ENCODE assay signal across 9 mouse cellular contexts in the genomic region with DNA sequence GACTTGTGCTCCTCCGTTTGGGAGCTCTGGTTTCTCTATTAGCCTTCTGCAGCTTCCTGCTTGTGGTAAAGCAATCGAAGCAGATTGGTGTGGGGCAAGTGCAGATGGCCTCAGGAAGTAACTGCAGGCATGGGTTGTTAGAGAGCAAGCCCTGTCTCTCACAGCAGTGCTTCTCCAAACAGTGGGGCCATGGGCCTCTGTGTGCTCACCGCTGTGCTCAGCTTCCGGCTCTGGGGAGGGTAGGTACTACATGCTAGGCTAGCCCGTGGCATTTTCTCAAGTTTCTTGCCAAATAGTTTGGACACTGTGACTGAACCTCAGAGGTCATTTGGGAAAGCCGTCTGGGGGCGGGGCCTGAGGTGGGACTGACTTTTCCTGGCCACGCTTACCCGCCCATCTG. TPM values are rescaled to one million over a fixed set of nuclear protein-coding genes. Genes with fewer than 3 reads are reported as not detected.
DNase-seq lines count a peak whose midpoint lies in the region; ATAC-seq and TF ChIP-seq lines count a peak whose summit lies in the region.
"Had no signal": no experiment of that assay in that cellular context is flagged by ENCODE, and none has a peak within 500 bp of the region (broad histone marks: within the 10 kb centered on the region; RNA-seq: fewer than 3 reads in every experiment).

No protein-coding gene starts in this region.

- 83% methylated on average over 9 of the region's 9 CpGs for WGBS in forebrain, embryonic 12.5 days
- WGBS in forebrain, postnatal 0 days: 82% methylated on average over 9 of the region's 9 CpGs
- WGBS in liver, adult 2 months: 31% methylated on average over 9 of the region's 9 CpGs
- WGBS in stomach, postnatal 0 days: 56% methylated on average over 9 of the region's 9 CpGs

- peaks cover 80% of the 10 kb centered on the region for H3K36me3 ChIP-seq in forebrain, embryonic 12.5 days (replicated peaks)
- no peaks in the 10 kb centered on the region for H3K36me3 ChIP-seq in forebrain, postnatal 0 days (ENCODE audit: insufficient read depth)
- H3K36me3 ChIP-seq in liver, adult 2 months (ENCODE audit: control insufficient read depth, insufficient read depth, low read length): no peaks in the 10 kb centered on the region
- no peaks in the 10 kb centered on the region; the same call in 1 of the 2 replicates for H3K36me3 ChIP-seq in stomach, postnatal 0 days (ENCODE audit: control insufficient read depth, insufficient read depth, low read length)

- no peak overlapping the region for H3K9ac ChIP-seq in forebrain, embryonic 12.5 days
- no peak overlapping the region for H3K9ac ChIP-seq in forebrain, postnatal 0 days
- H3K9ac ChIP-seq in liver, adult 2 months (ENCODE audit: low read depth, low read length): 0 out of 2 replicates have a peak overlapping the region, but pooled peaks have one; percentile 6
- no peak overlapping the region for H3K9ac ChIP-seq in stomach, postnatal 0 days (ENCODE audit: low read length)

- H3K4me2 ChIP-seq in forebrain, embryonic 12.5 days: no peak overlapping the region
- H3K4me2 ChIP-seq in forebrain, postnatal 0 days (ENCODE audit: low read depth): no peak overlapping the region
- 0 out of 2 replicates have a peak overlapping the region, but pooled peaks have one; percentile 3 for H3K4me2 ChIP-seq in stomach, postnatal 0 days (replicated peaks; ENCODE audit: low read depth)

- TF ChIP-seq CTCF in forebrain, postnatal 0 days (IDR thresholded peaks at IDR 0.05; ENCODE audit: low read depth): no peak
- peak; percentile 29; the same call in 1 of the 2 replicates for TF ChIP-seq CTCF in liver, adult 2 months (IDR thresholded peaks at IDR 0.05; ENCODE audit: low read depth, low read length)
- TF ChIP-seq CTCF in stomach, postnatal 0 days (IDR thresholded peaks at IDR 0.05; ENCODE audit: low read depth): no peak

- no peak for DNase-seq in forebrain, postnatal 0 days
- peak; percentile 52 for DNase-seq in thymus, postnatal 14 days
- DNase-seq in thymus, postnatal 10 days (ENCODE audit: low spot score in 2 of 2): no peak
- peak; percentile 86 for DNase-seq in liver, adult 2 months (ENCODE audit: extremely low read depth, low read depth, low spot score)
- DNase-seq in stomach, postnatal 0 days (ENCODE audit: low spot score): peak; percentile 82
- DNase-seq in right cerebral cortex, postnatal 4 days: no peak
- DNase-seq in frontal cortex, postnatal 14 days (ENCODE audit: low spot score in 2 of 2): no peak
- DNase-seq: cerebellum, postnatal 14 days had no signal

- no peak overlapping the region for H3K4me3 ChIP-seq in forebrain, embryonic 12.5 days (replicated peaks)
- no peak overlapping the region for H3K4me3 ChIP-seq in forebrain, postnatal 0 days (ENCODE audit: low read depth, low read length)
- no peak overlapping the region for H3K4me3 ChIP-seq in liver, adult 2 months (ENCODE audit: insufficient read depth, low read depth, low read length)
- no peak overlapping the region for H3K4me3 ChIP-seq in stomach, postnatal 0 days (ENCODE audit: low read depth, low read length)

- H3K9me3 ChIP-seq in forebrain, embryonic 12.5 days: no peaks in the 10 kb centered on the region
- no peaks in the 10 kb centered on the region for H3K9me3 ChIP-seq in forebrain, postnatal 0 days (ENCODE audit: low read length)
- H3K9me3 ChIP-seq in stomach, postnatal 0 days (ENCODE audit: control insufficient read depth, low read length): no peaks in the 10 kb centered on the region

- H3K79me2 ChIP-seq in liver, adult 2 months (ENCODE audit: control insufficient read depth, insufficient read depth, low read length): no peaks in the 10 kb centered on the region

- peaks cover 3% of the 10 kb centered on the region; the same call in 1 of the 2 replicates for H3K4me1 ChIP-seq in forebrain, embryonic 12.5 days
- H3K4me1 ChIP-seq in forebrain, postnatal 0 days (ENCODE audit: insufficient read depth): no peaks in the 10 kb centered on the region
- H3K4me1 ChIP-seq in liver, adult 2 months (ENCODE audit: control insufficient read depth, insufficient read depth, low read length): no peaks in the 10 kb centered on the region
- no peaks in the 10 kb centered on the region for H3K4me1 ChIP-seq in stomach, postnatal 0 days (replicated peaks; ENCODE audit: control insufficient read depth, insufficient read depth)

- TF ChIP-seq EP300 in stomach, postnatal 0 days (optimal IDR thresholded peaks at IDR 0.05): no peak

- 0 out of 2 replicates have a peak overlapping the region, but pooled peaks have one; percentile 25 for H3K27ac ChIP-seq in forebrain, embryonic 12.5 days
- no peak overlapping the region for H3K27ac ChIP-seq in forebrain, postnatal 0 days (ENCODE audit: low read depth, low read length)
- no peak overlapping the region for H3K27ac ChIP-seq in liver, adult 2 months (replicated peaks; ENCODE audit: insufficient read depth, low read depth, low read length)
- H3K27ac ChIP-seq in stomach, postnatal 0 days (replicated peaks): peak overlapping the region; percentile 71

- ATAC-seq in forebrain, embryonic 12.5 days (ENCODE audit: low FRiP score): no peak
- ATAC-seq in forebrain, postnatal 0 days: no peak
- peak; percentile 64 for ATAC-seq in stomach, postnatal 0 days (ENCODE audit: low FRiP score, low TSS enrichment)

- no peaks in the 10 kb centered on the region for H3K27me3 ChIP-seq in forebrain, embryonic 12.5 days
- H3K27me3 ChIP-seq in forebrain, postnatal 0 days (ENCODE audit: insufficient read depth, low read length): no peaks in the 10 kb centered on the region
- H3K27me3 ChIP-seq in liver, adult 2 months (ENCODE audit: control insufficient read depth, insufficient read depth, low read length): no peaks in the 10 kb centered on the region
- no peaks in the 10 kb centered on the region for H3K27me3 ChIP-seq in stomach, postnatal 0 days (ENCODE audit: control insufficient read depth, insufficient read depth, low read length)

- no peak for TF ChIP-seq POLR2A in liver, adult 2 months (IDR thresholded peaks at IDR 0.05; ENCODE audit: extremely low read depth, insufficient read depth, low read length)

RNA-seq across cellular contexts. Expression of gene Rara, which starts 9.4 kb away (rescaled TPM):
- 14.0 and 16.4 TPM in 2 replicates for polyA plus RNA-seq in forebrain, embryonic 12.5 days (2016; fragmentation: Nextera tagmentation; extraction: Ambion mirVana)
- 11.6 and 15.2 TPM in 2 replicates for total RNA-seq in forebrain, postnatal 0 days (2014; rRNA removed)
- 9.5 and 10.7 TPM in 2 replicates for polyA plus RNA-seq in forebrain, postnatal 0 days (2015; fragmentation: Nextera tagmentation; extraction: Ambion mirVana)
- total RNA-seq in liver, adult 2 months (2014; rRNA removed): 3.7 and 4.5 TPM in 2 replicates
- 14.1 and 14.6 TPM in 2 replicates for polyA plus RNA-seq in liver, adult 2 months (2012; rRNA removed)
- polyA plus RNA-seq in stomach, postnatal 0 days (2015; fragmentation: Nextera tagmentation; extraction: Ambion mirVana): 20.1 and 25.9 TPM in 2 replicates

RNA-seq across cellular contexts. Expression of gene Cdc6, which starts 10.6 kb away (rescaled TPM):
- 38.0 and 43.1 TPM in 2 replicates for polyA plus RNA-seq in forebrain, embryonic 12.5 days (2016; fragmentation: Nextera tagmentation; extraction: Ambion mirVana)
- 2.2 and 2.3 TPM in 2 replicates for total RNA-seq in forebrain, postnatal 0 days (2014; rRNA removed)
- polyA plus RNA-seq in forebrain, postnatal 0 days (2015; fragmentation: Nextera tagmentation; extraction: Ambion mirVana): 1.3 and 1.7 TPM in 2 replicates
- total RNA-seq in liver, adult 2 months (2014; rRNA removed): 0.09 and 0.20 TPM in 2 replicates
- 0.07 TPM in 1 of 2 replicates, not detected in the other for polyA plus RNA-seq in liver, adult 2 months (2012; rRNA removed)
- 6.6 and 7.0 TPM in 2 replicates for polyA plus RNA-seq in stomach, postnatal 0 days (2015; fragmentation: Nextera tagmentation; extraction: Ambion mirVana)

RNA-seq across cellular contexts. Expression of gene Wipf2, which starts 54.8 kb away (rescaled TPM):
- polyA plus RNA-seq in forebrain, embryonic 12.5 days (2016; fragmentation: Nextera tagmentation; extraction: Ambion mirVana): 4.8 and 5.2 TPM in 2 replicates
- total RNA-seq in forebrain, postnatal 0 days (2014; rRNA removed): 7.1 and 8.2 TPM in 2 replicates
- 1.6 and 3.0 TPM in 2 replicates for polyA plus RNA-seq in forebrain, postnatal 0 days (2015; fragmentation: Nextera tagmentation; extraction: Ambion mirVana)
- 1.5 and 1.9 TPM in 2 replicates for total RNA-seq in liver, adult 2 months (2014; rRNA removed)
- polyA plus RNA-seq in liver, adult 2 months (2012; rRNA removed): 3.1 TPM in 2 replicates
- polyA plus RNA-seq in stomach, postnatal 0 days (2015; fragmentation: Nextera tagmentation; extraction: Ambion mirVana): 4.9 and 5.3 TPM in 2 replicates

Comparison
In these comparisons a context has a peak if more than half of its experiments do, and no peak if none do; other contexts are left out.
1. H3K27ac ChIP-seq: peak in forebrain, embryonic 12.5 days (single experiment) and stomach, postnatal 0 days (single experiment); none in forebrain, postnatal 0 days (single experiment) and liver, adult 2 months (single experiment).
2. DNase-seq: peak in thymus, postnatal 14 days (single experiment), liver, adult 2 months (single experiment) and stomach, postnatal 0 days (single experiment); none in forebrain, postnatal 0 days (single experiment), thymus, postnatal 10 days (0 of 2), right cerebral cortex, postnatal 4 days (single experiment) and frontal cortex, postnatal 14 days (0 of 2).